Mouse (Mus musculus) megakaryocyte progenitor cell, adult 5-6 weeks (primary cell): ENCODE measurements around the gene Inha. TPM values are rescaled to one million over a fixed set of nuclear protein-coding genes. Genes with fewer than 3 reads are reported as not detected.
A peak's percentile ranks its signal among the peaks of the same experiment; 100 is the strongest.

Source experiments
- ATAC-seq: replicated peaks from 2 replicates; pipeline ENCODE4 v1.8.0; 2016; ENCODE audit warnings: mild to moderate bottlenecking, moderate TSS enrichment, inconsistent platforms; ENCODE audit not compliant: poor library complexity
- total RNA-seq, 2 experiments: library from RNA; stranded (forward) in 1 of 2; stranded (reverse) in 1 of 2; fragments of 157-497, 149-512 nt in 1 of 2; fragments of 200-1000 nt in 1 of 2; gene quantifications; 2 replicates each; pipeline versions ENCODE4 v1.2.3 to v1.2.4; 2015 to 2017

The Inha gene
- total RNA-seq, 2 experiments from 2014 or later = not detected

DNA sequence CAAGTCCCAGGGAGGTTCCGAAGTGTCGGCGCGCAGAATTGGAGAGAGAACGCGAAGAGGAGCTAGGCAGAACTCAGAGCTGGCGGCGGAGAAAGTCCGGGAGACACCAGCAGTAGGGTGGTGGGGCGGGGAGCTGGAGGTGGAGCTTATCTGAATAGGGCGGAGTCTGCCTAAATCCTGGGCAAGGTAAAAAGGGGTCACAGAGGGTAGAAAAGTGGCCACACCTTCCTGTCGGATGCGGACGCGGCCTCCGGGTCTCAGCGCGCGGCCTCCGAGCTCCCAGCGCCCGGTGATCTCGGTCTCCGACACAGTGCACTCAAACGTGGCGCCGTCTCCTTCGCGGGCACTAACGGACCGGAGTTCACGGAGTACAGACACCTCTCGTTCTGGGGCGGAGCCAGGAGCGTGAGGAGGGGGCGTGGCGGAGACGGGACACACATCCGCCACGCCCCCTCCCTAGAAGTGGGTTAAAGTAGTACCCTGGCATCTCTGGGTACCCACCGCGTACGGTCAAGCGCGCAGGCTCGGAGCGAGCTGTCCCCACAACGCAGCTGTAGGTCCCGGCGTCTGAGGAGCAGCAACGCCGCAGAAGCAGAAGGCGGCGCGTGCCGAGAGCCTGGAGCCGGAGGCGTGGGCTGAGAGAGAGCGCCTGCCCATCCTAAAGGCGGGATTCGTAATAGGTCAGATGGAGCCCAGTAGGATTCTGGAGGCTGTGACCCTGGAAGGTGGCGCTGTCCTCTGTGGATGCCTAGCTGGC is 19.3 kb upstream of the Inha start:
- peak; percentile 67 for ATAC-seq

DNA sequence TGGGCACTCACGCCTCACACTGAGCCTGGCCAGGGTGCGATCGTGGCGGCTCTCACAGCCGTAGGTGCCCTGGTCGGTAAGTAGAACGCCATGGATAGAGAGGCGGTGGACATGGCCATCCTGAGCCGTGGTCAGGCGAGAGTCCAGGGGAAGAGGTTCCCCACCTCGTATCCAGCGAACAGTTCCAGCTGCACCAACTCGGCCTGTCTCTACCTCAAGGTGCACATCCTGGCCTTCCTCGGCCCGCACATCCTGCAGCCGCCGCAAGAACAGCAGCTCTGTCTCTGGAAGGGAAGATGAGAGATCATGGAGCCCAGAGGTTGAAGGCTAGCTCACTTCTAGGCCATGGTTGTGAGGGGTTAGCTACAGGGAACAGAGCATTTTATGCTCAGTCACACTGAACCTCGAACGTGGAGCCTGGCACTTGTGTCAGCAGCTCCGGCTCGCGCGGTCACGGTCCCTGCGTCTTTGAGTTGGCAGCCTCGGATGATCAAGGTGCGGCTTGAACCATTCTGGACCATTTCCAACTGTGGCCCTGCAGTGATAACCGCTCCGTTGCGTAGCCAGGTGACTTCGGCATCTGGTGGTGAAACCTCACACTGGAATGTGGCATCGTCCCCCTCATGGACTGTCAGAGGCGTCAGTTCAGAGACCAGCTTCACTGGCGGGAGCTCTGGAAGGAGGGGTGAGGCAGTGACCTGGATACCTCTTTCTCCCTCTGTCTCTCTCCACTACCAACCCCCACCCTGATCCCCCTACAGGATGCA is 15.9 kb upstream of the Inha start:
- no peak for ATAC-seq

DNA sequence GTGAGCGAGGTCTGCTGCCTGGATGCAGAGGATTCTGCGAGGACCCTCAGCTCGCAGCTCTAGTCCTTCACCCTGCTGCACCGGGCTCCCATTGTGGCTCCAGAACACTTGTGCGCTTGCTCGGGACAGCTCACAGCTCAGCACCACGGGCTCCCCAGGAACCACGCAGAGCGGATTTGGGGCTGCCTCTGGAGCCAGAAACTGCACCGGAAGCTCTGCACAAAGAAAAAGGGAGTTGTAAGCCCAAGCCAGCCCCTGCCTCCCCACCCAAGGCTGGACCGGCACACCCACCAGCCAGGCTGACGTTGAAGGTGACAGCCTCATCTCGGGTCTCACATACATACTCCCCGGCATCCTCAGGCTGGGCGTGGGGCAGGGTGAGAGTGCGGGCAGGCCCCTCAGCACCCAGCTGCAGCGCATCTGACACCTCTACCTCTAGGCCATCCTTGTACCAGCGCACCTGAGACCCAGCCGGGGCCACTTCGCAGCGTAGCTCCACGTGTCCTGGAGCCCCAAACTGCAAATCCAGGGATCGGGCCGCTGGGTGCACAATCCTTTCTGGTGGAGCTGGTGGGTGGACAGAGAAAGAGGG is 14.2 kb upstream of the Inha start:
- ATAC-seq = no peak

DNA sequence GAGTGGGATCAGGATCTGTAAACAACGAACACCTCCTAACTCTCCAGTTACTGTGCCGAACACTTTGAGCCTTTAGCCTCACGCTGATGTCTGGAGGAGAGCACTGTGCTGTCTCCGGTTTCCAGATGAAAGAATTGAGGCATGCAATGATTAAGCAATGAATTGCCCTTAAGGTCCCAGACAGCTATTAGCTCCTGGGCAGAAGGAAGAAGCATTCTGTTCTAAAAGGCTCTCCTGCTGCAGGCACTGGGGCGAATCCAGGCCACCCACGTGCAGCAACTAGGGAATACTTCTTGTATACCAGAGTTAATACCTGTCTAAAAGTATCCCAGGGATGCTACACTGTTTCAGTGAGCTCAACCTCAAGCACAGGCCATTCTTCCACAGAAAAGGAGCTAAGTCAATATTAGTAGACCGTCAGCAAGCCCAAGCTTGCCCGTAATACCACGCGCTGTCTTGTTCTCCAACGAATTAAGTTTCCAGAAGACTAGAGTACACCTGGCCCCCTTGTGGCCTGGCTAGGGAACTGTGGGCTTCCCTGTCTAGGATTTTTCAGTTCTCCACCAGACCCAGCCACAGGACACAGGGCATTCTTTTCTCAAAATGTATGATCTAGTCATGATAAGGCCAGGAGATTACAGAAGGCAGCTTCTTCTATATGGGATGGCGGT is 11.9 kb upstream of the Inha start:
- peak; percentile 86 for ATAC-seq

DNA sequence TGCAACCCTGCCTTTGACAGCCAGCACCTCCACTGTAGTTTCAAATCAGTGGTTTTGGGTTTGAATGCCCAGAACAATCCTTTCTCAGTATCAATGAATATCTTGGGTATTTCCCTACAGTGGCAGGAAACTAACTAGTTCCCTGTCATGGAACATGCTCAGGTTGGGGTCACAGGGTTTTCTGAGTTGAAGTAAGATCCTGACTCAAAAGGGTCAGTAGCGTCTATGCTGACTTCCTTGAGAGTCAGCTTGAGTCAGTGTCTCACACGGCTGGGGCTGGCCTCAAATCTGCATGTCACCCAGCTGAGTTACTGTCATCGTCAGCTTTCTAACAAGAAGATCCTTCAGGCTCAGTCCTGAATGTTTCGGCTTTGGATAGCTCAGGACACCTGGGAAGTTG is 8.0 kb upstream of the Inha start:
- ATAC-seq = no peak

DNA sequence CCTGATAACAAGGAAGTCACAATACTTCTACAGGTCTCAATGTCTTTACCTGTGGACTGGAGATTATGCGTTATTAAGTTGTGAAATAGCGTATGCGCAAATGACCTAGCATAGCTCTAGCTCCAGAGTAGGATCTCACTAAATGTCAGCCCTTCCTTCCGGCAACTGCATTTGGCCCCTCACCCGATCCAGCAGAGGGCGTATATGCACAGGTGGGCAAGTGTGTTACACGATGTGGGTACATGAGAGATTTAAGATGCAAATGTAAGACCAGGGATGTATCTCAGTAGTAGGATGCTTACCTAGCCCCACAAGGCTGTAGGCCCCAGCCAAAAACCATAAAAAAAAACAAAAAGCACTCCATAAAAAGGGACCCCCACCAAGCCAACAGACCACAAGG is 7.4 kb upstream of the Inha start:
- no peak for ATAC-seq

DNA sequence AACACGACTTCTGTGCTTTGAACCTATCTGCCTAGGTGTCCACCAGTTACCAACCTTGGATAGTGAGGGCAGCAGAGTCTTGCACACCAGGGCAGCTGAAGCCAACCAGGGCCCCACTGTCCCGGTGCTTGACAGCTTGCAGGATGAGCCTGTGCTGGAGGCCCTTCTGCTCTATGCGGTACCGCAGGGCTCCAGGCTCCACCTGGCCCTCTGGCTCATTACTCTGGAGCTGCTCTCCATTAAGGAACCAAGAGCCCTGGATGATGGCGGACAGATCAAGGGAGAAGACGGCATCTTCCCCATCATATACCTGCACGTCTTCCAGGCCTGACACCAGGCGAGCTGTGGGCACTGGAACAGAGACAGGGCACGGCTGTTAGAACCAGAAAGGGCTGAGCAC is 5.0 kb upstream of the Inha start:
- ATAC-seq = no peak

DNA sequence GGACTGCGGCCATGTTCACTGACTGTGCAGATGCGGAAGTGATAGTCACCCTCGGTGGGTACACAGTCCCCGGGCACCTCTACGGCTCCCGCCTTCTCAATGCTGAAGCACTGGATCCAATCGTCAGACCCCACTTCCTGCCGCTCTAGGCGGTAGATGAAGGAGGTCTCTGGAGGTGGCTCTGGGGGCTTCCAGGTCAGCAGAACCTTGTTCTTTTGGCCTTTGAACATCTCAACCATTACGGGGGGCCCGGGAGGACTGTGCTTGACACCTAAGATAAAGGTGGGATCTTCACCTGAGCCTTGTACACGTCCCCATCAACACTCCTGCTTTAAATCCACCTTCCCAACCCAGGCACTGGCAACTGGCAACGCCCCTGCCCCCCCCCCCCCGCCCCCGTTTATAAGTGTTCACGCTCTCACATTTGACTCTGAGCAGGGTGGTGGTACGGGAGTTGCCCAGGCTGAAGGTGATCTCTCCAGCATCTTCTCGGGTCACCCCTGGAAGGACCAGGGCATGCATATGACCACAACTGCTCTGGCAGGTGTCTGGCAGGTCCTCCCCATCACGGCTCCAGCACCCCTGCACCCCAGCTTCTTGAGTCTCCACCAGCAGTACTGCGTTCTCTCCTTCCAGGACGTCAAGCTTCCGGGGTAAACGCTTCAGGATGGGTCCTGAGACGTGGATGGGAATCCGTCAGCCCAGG is 3.8 kb upstream of the Inha start:
- ATAC-seq = no peak

DNA sequence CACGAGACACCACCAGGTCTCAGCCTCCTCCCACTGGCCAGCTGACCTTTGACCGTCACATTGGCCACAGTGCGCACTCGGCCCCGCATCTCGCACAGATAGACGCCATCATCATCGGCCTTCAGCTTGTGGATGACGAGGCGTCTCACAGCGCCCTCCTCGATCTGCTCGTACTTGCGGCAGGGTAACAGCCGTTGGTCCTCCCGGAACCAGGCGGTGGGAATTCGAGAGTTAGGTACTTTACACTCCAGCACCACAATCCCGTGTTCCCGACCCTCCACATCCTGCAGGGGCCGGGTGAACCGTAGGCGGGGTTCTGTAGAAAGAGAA is 3.3 kb upstream of the Inha start:
- no peak for ATAC-seq

DNA sequence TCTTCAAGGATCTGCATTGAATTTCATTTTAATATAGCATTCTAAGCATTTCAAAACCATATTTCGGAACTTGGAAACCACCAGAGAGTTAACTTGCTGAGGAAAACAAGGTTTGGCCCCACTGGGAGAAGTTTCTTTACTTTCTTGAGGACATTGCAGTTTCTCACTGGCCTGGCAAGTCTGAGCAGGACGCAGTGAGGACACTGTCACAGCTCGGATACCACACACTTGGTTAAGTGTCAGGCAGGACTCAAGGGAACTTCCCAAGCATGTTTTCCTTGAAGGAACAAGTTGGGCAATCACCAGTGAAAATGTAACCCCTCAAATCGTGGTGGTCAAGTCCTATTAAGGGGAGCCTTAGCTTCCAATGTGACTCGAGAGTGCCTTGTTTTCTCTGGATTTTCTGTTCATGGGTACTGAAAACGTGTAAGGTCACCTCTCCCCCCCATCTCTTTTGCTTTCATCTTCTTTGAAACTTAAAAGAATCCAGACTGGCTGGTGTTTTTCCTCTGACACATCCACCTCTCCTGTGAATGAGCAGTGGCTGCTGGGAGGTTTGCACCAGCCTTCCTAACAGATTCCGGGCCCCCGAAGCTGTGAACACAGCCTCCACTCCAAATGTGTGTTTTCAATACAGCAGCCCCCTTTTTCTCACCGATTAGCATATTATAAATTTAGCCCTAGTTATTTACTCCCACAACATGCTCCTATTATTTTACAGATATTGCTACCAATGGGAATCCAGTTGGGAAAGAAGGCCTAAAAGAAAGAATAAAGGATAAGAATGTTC is 2.4 kb upstream of the Inha start:
- no peak for ATAC-seq

DNA sequence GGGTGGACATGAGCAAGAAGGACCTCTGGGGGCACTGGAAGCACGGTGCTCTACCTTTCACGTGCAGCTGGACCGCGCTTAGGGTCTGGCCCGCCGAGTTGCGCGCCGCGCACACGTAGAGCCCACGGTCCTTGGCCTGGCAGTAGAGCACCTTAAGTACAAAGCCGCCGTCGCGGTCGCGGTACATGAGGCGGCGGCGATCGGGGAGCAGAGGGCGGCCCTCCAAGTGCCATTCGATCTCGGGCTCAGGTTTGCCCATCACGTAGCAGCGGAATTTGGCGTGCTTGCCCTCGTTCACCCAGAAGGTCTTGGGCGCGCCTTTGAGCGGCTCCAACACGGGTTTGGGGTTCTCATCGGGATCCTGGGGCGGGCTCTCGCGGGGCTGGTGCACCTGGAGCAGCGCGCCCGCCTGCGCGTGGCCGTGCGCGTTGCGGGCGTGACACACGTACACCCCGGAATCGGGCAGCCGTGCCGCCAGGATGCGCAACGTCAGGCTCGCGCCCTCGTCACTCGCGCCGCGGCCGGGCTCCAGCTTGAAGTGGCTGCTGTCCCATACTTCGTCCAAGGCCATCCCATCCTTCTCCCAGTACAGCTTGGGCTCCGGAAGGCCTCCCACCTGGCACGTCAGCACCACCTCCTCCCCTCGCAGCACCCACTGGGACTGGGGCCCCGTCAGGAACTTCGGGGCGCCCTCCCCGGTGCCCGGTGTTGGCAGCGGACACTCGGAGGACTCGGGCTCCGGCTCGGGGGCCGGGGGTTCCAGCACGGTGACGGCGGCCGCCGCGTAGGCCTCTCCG is 1.5 kb upstream of the Inha start:
- no peak; the same call in 1 of the 2 replicates for ATAC-seq

DNA sequence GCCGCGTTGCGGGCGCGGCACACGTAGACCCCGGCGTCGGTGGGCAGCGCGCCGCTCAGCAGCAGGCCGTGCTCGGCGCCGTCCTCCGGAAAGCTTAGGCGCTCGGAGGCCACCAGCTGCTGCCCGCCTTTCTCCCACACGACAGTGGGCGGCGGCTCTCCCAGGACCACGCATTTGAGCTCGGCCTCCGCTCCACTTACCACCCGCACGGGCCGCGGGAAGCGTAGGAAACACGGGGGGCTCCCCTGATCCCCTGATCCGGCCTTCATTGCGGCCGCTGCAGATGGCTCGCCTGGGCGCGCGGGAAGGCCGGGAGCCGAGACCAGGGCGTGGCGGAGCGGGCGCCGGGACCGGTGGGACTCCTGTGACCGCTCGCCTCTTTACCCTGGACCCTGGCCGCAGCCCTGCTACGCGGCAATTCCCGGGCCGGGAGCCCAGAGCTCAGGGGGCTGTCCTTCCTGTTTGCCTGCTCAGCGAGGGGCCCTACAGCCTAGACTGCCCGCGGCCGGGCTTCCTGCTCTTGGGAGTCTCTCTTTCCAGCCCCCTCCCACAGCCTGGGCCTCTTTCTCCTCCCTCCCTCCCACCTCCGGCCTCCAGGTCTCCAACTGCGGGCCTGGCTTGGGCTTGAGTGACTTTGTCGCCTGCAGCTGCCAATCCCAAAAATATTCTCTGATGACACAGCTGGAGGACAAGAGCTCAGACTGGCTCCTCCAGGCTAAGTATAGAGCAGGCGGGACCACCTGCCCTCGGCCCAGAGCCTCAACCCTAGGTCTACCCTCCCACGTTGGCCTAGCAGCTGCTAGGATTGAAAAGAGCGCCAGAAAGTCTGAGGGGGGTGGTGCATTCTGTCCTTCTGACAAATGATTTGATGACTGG is 683 bp upstream of the Inha start, which contains the start of gene Obsl1:
Gene Obsl1 (minus strand): TSS at position 497 of the 876 bp plus-strand sequence.
- ATAC-seq = no peak; the same call in 1 of the 2 replicates

DNA sequence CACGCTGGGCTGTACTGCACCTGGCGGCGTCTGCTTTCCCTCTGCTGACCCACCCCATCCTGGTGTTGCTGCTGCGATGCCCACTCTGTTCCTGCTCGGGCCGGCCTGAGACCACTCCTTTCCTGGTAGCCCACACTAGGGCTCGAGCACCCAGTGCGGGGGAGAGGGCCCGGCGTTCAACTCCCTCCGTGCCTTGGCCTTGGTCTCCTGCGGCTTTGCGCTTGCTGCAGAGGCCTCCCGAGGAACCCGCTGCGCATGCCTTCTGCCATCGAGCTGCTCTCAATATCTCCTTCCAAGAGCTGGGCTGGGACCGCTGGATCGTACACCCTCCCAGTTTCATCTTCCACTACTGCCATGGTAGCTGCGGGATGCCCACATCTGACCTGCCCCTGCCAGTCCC is 2.7 kb downstream of the Inha start:
- no peak for ATAC-seq

DNA sequence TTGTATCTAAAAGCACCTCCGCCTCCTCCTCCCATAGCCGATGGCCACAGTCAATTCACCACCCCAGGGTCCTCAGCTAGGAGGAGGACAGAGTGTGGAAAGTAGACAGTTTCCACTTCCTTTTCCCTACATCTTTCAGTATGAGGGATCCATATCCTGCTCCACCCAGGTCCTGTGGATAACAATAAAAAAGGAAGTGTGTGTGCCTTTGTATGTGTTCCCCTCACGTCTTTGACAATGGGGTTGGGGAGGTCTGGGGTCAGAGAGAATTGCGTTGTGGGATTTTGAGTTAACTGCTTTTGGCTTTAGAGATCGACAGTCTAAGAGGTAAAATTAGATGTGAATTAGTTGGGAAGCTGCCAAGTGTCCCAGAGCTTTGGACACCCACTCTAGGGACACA is 3.3 kb downstream of the Inha start:
- no peak for ATAC-seq

DNA sequence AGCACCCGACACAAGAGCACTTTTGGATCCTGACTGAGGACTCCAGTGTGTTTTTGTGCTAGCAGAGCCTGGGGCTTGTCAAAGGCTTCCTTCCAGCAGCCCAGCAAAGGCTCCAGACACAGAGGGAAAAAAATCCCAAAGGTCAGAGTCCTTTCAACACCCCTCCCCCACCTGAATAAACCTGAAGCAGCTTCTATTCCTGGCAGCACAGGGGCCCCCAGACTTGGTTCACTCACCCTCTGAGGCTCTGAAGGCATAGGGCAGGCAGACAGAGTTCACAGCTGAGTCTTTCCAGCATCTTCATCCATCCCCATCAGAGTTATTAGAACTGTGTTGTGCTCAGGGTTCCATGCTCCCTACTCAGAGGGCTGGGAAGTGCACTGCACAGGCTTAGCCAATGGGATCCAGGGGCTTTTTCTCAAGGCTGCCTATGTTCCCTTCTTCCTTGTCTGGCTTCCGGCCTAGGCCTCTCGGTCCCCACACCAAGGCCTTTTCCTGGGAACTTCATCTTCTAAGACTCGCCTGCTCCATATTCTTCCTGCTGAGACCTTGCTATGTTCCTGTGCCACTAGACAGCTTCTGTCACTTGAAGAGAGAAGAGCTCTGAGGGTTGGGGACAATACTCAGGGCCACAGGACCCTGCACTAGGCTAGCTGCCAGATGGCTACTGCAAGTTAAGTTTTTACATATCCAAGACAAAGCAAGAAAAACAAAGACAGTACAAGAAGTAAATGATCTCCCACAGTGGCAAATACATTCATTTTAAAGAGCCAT is 4.7 kb downstream of the Inha start:
- ATAC-seq = no peak

DNA sequence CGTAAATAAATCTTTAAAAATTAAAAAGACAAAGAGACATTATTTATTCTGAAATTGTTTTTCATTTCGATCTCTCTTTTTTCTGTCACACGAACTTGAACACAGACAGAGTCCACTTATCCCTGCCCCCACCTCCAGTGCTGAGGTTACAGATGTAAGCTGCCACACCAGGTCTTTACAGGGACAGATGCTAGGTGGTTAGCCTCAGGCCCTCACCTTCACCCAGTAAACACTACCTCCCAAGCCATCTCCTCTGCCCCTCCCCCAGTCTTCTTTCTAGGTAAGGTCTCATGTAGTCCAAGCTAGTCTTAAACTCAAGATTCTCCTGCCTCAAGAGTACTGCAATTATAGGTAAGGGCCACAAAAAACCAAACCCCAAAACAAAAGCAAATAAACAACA is 5.7 kb downstream of the Inha start:
- ATAC-seq = no peak

DNA sequence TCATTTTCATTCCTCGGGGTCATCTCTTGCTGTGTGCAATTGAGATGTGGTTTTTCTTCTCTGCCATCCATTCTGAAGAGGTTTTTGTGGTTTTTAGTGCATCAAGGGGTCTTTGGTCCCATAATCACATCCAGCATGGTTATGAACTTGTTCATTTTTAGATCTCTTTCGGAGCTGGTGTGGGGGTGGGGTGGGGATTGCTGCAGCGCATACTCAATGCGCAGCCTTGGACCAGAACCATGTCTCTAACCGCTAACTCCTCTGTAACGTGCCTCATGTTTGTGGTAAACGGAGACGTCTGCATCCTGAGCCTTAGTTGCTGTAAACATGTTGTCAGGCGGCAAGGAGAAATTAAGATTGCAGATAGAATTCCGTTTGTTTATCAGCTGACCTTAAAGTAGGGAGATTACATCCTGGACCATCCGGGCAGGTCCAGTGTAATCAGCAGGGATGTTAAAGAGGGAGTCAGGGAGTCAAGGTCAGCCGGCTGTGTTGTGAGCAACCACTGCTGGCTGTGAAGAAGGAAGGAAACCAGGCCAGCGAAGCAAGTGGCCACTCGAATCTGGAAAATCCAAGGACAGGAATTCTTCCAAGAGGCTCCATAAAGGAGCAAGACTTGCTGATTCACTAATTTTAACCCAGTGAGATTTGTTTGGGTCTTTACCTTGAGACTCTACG is 10.0 kb downstream of the Inha start:
- ATAC-seq = no peak
